Mouse (Mus musculus): Measurements from ENCODE around the gene Cbwd1. TPM values are rescaled to one million over a fixed set of nuclear protein-coding genes. Genes with fewer than 3 reads are reported as not detected.
A peak's percentile ranks its signal among the peaks of the same experiment; 100 is the strongest.
"Not testable (repeated sequence)": the region's sequence is repeated elsewhere in the genome, so short reads cannot be mapped to it uniquely, and the experiment has no call there.

Cbwd1 gene
- total and polyA plus RNA-seq, 3 experiments, result 2.6 to 10.9 (median 8.0) TPM

DNA sequence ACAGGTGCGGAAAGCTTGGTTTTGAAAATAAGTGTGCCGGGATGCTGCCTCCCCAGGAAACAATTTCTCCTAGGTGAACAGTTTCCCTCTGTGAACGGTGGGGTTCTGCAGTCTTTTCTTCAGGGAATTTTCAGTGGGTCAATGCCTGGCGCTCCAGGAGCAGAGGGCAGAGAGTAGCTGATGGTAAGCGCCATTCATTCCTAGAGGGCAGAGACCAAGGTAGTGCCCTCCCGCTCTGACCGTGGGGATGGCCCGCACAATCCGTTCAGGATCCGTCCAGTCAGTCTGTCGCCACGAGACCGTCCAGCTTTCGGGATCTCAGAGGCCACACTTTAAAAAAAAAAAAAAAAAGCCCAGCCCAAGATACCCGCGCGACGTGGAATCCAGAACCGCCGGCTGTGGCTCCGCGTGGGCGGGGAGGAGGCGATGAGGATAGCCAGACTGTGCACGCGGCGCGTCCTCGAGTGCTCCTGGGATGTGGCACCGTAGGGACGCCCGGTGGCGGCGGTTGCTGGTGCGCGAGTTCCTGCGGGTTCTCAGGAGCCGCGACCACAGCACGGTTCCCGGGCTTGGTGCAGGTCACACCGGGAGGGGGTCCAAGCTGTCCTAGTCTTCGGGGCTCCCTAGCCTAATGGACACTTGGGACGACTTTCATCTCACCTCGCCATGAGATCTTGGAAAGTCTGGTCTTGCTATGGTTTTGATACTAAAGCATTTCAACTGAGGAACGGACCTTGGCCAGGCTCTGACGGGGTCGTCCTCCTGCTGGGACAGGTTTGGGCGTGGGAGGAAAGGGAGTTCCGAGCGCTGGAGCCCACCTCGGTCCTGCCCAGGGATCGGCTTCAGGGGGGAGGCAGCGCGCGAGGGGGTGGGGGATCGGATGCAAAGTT is 64.2 kb downstream of the Cbwd1 start:
- no peak overlapping the region for H3K4me3 ChIP-seq
- H3K79me2 ChIP-seq (replicated peaks; ENCODE audit: control insufficient read depth, insufficient read depth, low read length), result no peaks in the 10 kb centered on the region
- no peaks in the 10 kb centered on the region for H3K36me3 ChIP-seq (ENCODE audit: control insufficient read depth, insufficient read depth, low read length)
- WGBS, result 4% methylated on average over 57 of the region's 57 CpGs
- DNase-seq, result no peak
- H3K27ac ChIP-seq, result no peak overlapping the region
- H3K9ac ChIP-seq (ENCODE audit: low read depth, low read length), result no peak overlapping the region
- TF ChIP-seq POLR2A (IDR thresholded peaks at IDR 0.05; ENCODE audit: insufficient read depth, low read depth, low read length) (no peak), CTCF (IDR thresholded peaks at IDR 0.05) (no peak)
- intact Hi-C loops (cut with DNase I), result no loop called here
- H3K4me1 ChIP-seq (ENCODE audit: control insufficient read depth, insufficient read depth, low read length), result no peaks in the 10 kb centered on the region; the same call in 1 of the 2 replicates
- H3K27me3 ChIP-seq (ENCODE audit: control insufficient read depth, insufficient read depth, low read length), result peaks cover 25% of the 10 kb centered on the region

DNA sequence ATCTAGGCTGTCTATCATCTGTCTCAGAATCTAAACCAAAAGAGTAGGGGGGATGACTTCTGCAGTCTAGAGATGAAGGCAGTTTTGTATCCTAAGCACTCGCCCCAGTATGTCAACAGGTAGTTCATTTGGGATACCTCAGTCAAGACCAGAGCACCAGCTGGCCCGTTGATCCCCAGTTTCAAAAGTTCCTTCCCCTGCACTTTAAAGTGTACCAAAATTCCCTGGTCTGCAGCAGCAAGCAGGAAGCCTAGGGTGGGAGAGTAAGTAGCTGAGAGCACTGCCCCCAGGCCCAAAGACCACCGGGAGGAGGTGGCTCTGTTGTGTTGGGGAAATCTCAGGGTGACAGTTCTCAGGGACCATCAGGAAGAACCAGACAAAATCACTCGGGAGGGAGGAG is 64.9 kb downstream of the Cbwd1 start:
- Histone ChIP-seq H3K4me1 (ENCODE audit: control insufficient read depth, insufficient read depth, low read length) (no peaks in the 10 kb centered on the region; the same call in 1 of the 2 replicates), H3K9ac (ENCODE audit: low read depth, low read length) (no peak overlapping the region), H3K36me3 (ENCODE audit: control insufficient read depth, insufficient read depth, low read length) (no peaks in the 10 kb centered on the region), H3K27me3 (ENCODE audit: control insufficient read depth, insufficient read depth, low read length) (peaks cover 23% of the 10 kb centered on the region), H3K79me2 (replicated peaks; ENCODE audit: control insufficient read depth, insufficient read depth, low read length) (no peaks in the 10 kb centered on the region), H3K27ac (no peak overlapping the region), H3K4me3 (no peak overlapping the region)
- WGBS, result 24% methylated on average over 4 of the region's 4 CpGs
- intact Hi-C loops (cut with DNase I), result no loop called here
- DNase-seq, result no peak
- TF ChIP-seq POLR2A (IDR thresholded peaks at IDR 0.05; ENCODE audit: insufficient read depth, low read depth, low read length) (no peak), CTCF (IDR thresholded peaks at IDR 0.05) (no peak), EP300 (IDR thresholded peaks at IDR 0.05; ENCODE audit: insufficient read depth, low read depth, low read length) (no peak)

DNA sequence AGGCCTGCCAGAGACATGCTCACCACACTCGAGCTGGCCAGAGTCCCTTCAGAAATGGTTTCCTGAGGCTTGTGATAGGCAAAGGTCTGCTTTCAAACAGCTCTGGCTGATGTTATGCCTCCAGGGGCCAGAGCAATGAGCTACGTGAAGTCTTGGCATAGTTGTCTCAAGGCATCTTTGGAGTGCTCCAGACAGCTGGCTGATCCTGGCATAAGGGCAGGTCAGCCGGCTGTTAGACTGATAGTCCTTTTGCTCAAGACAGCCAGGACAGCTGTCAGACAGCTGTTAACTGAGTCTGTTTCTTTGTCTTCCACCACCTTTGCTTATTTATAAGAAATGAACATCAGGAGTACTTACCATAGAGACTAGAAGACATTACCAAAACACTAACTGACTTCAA is 74.5 kb downstream of the Cbwd1 start:
- H3K79me2 ChIP-seq (replicated peaks; ENCODE audit: control insufficient read depth, insufficient read depth, low read length), result no peaks in the 10 kb centered on the region
- TF ChIP-seq POLR2A (IDR thresholded peaks at IDR 0.05; ENCODE audit: insufficient read depth, low read depth, low read length) (no peak), CTCF (IDR thresholded peaks at IDR 0.05) (no peak), EP300 (IDR thresholded peaks at IDR 0.05; ENCODE audit: insufficient read depth, low read depth, low read length) (no peak)
- intact Hi-C loops (cut with DNase I), result loop anchor here (5.0 kb wide), 1 partner anchor 265 kb away; no protein-coding TSS in a partner anchor
- H3K9ac ChIP-seq (ENCODE audit: low read depth, low read length), result no peak overlapping the region
- no peaks in the 10 kb centered on the region for H3K36me3 ChIP-seq (ENCODE audit: control insufficient read depth, insufficient read depth, low read length)
- no peak overlapping the region for H3K27ac ChIP-seq
- H3K4me1 ChIP-seq (ENCODE audit: control insufficient read depth, insufficient read depth, low read length), result no peaks in the 10 kb centered on the region
- H3K4me3 ChIP-seq, result no peak overlapping the region
- DNase-seq, result no peak
- 60% methylated on average over 3 of the region's 3 CpGs for WGBS
- H3K27me3 ChIP-seq (ENCODE audit: control insufficient read depth, insufficient read depth, low read length), result no peaks in the 10 kb centered on the region

DNA sequence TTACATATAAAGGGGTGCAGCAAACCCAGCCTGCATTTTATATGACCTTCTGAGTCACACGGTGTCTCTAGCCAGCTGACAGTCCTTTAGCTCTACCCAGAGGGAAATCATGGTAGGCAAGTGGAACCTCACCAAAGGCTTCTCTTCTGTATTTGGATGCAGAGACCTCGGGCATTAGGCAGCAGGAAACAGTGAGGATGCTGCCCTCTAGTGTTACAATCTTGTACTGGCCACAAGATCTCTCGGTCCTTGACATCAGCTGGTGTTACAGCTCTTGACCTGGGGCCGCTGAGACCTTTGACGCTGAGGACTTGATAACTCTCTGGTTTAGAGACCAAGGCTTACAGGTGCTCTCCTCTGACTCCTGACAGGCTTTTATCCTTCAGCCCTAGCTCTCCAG is 75.9 kb downstream of the Cbwd1 start:
- peak; percentile 21 to 41 for DNase-seq
- Histone ChIP-seq H3K9ac (ENCODE audit: low read depth, low read length) (no peak overlapping the region), H3K27ac (no peak overlapping the region), H3K27me3 (ENCODE audit: control insufficient read depth, insufficient read depth, low read length) (no peaks in the 10 kb centered on the region), H3K4me3 (no peak overlapping the region), H3K79me2 (replicated peaks; ENCODE audit: control insufficient read depth, insufficient read depth, low read length) (no peaks in the 10 kb centered on the region), H3K36me3 (ENCODE audit: control insufficient read depth, insufficient read depth, low read length) (no peaks in the 10 kb centered on the region), H3K4me1 (ENCODE audit: control insufficient read depth, insufficient read depth, low read length) (no peaks in the 10 kb centered on the region)
- TF ChIP-seq CTCF (IDR thresholded peaks at IDR 0.05) (peak; percentile 91), EP300 (IDR thresholded peaks at IDR 0.05; ENCODE audit: insufficient read depth, low read depth, low read length) (0 out of 2 replicates have a peak, but pooled peaks have one; percentile 28), POLR2A (IDR thresholded peaks at IDR 0.05; ENCODE audit: insufficient read depth, low read depth, low read length) (no peak)
- intact Hi-C loops (cut with DNase I), result loop anchor here (5.0 kb wide), 1 partner anchor 263 kb away; no protein-coding TSS in a partner anchor
- WGBS, result 10% methylated on average over 5 of the region's 5 CpGs

DNA sequence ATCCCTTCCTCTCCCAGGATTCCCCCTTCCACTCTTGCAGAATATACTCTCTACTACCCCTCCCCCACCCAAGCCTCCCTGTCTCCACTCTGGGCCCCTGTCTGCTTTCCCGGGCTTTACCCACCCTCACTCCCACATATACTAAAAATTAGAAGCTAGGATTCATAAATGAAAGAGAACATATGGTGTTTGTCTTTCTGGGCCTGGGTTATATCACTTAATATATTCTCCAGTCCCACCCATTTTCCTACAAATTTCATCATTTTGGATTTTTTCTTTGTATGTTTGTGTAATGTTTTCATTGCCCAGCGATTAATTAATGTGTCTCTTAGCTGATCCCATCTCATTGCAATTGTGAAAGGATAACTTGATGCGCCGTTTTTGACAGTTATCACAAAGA is 80.2 kb downstream of the Cbwd1 start:
- Histone ChIP-seq H3K79me2 (replicated peaks; ENCODE audit: control insufficient read depth, insufficient read depth, low read length) (no peaks in the 10 kb centered on the region), H3K4me3 (no peak overlapping the region), H3K9ac (ENCODE audit: low read depth, low read length) (no peak overlapping the region), H3K27me3 (ENCODE audit: control insufficient read depth, insufficient read depth, low read length) (no peaks in the 10 kb centered on the region), H3K36me3 (ENCODE audit: control insufficient read depth, insufficient read depth, low read length) (no peaks in the 10 kb centered on the region), H3K4me1 (ENCODE audit: control insufficient read depth, insufficient read depth, low read length) (no peaks in the 10 kb centered on the region), H3K27ac (no peak overlapping the region)
- no peak for TF ChIP-seq POLR2A (IDR thresholded peaks at IDR 0.05; ENCODE audit: insufficient read depth, low read depth, low read length)
- TF ChIP-seq EP300 (IDR thresholded peaks at IDR 0.05; ENCODE audit: insufficient read depth, low read depth, low read length), result no peak
- no peak for TF ChIP-seq CTCF (IDR thresholded peaks at IDR 0.05)
- intact Hi-C loops (cut with DNase I), result no loop called here
- 67% methylated on average over 4 of the region's 4 CpGs for WGBS
- no peak for DNase-seq

DNA sequence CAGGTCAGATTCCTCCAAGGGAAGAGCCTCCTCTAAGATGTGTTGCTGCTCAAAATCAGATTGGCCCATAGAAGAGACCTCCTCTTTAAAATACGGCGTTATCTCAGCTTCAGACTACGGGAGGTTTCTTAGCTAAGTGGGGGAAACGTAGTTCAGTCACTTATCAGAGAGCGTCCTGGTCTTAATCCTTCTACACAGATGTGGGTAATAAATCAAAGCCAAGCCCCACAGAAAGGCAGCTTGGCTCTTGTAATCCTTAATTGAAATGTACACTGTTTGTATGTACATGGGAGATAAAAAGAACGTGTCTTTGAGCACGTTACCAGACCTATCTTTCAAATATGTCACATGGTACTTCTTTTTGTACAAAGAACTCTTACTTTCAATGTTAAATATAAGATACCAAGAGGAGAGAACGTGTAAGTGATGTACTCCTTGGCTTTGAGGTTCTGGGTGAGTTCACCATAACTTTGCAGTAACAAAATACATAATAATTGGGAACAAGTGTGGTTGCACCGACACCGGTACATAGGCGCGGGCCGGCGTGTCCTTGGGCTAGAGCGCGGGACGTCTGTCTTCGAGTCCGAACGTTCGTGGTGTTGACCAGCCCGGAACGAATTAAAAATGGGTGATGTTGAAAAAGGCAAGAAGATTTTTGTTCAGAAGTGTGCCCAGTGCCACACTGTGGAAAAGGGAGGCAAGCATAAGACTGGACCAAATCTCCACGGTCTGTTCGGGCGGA is 86.1 kb downstream of the Cbwd1 start, which contains the start of gene Gm10053:
Gene Gm10053 (plus strand): TSS at position 558 of the 742 bp plus-strand sequence.
- DNase-seq; H3K36me3 ChIP-seq (ENCODE audit: control insufficient read depth, insufficient read depth, low read length); H3K9ac ChIP-seq (ENCODE audit: low read depth, low read length); H3K4me3 ChIP-seq; H3K27me3 ChIP-seq (ENCODE audit: control insufficient read depth, insufficient read depth, low read length); H3K27ac ChIP-seq; H3K4me1 ChIP-seq (ENCODE audit: control insufficient read depth, insufficient read depth, low read length); H3K79me2 ChIP-seq (replicated peaks; ENCODE audit: control insufficient read depth, insufficient read depth, low read length); intact Hi-C loops (cut with DNase I): not testable (repeated sequence)
- whole genome bisulfite sequencing, result 79% methylated on average over 23 of the region's 26 CpGs

All from heart, adult 2 months (tissue).